Mouse (Mus musculus) cortical plate, adult 2 months (tissue): ENCODE measurements at regions not wholly inside any gene's neighbourhood (a gene's known extent, or its start where the extent isn't known, plus 50 kb on each side); places are given as distances from the start of the nearest gene placed in this dataset.

ENCODE experiments used
- CTCF ChIP-seq: fragments of 200-500 bp; IDR thresholded peaks from 2 replicates; pipeline ENCODE4 v1.5.1; 2011; ENCODE audit warnings: mild to moderate bottlenecking, control low read depth, low read length; ENCODE audit not compliant: insufficient read depth; ENCODE audit errors: extremely low read depth
- POLR2A ChIP-seq: fragments of 200-500 bp; IDR thresholded peaks from 2 replicates; pipeline ENCODE4 v1.6.1; 2011; ENCODE audit warnings: mild to moderate bottlenecking, low read length, control low read depth; ENCODE audit not compliant: insufficient read depth; ENCODE audit errors: extremely low read depth

GRCm38 (mm10) chr6:117504771-117505170 is 336.2 kb upstream of the Zfp637 start:
- TF ChIP-seq CTCF = no peak
- no peak for TF ChIP-seq POLR2A
